Mouse (Mus musculus): Measurements from ENCODE around the gene Slc7a15.

- TF ChIP-seq GATA1 (IDR thresholded peaks at IDR 0.05; ENCODE audit: borderline replicate concordance, low read length) (no peak), FLI1 (IDR thresholded peaks at IDR 0.05; ENCODE audit: low read length) (no peak)
Observed at GRCm38 (mm10) chr12:8542371-8542770, 56.5 kb downstream of the Slc7a15 start.

Data from megakaryocyte, embryonic 14.5 days (primary cell).